Mouse (Mus musculus): Measurements from ENCODE around the gene Trim9.

DNA sequence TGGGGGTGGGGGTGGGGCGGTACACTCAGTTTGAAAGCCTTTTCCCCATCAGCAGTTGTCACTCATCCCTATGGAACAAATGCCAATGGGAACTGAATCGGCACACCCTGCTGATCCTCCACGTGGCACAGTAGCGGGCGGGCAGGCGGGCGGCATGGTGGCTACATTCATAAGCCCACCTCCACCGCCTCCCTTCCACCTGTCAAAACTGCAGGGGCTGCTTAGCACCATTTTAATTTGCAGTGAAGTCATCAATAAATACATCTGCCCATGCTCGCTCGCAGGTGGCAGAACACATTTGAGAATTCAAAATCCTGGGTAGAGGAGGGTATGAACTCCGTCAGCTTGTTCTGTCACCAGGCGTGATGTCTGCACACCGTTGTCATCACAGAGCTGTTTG, 12.0 kb upstream of the Trim9 start:
- TF ChIP-seq POLR2A (IDR thresholded peaks at IDR 0.05; ENCODE audit: borderline replicate concordance, control insufficient read depth, low read depth, low read length) = no peak
- TF ChIP-seq CTCF (IDR thresholded peaks at IDR 0.05; ENCODE audit: control insufficient read depth, insufficient read depth, low read length) = no peak
